Mouse (Mus musculus) C2C12 (cell line): ENCODE results near the gene Fpr2.

Source experiments
- CEBPB ChIP-seq: IDR thresholded peaks from one replicate; pipeline ENCODE4 v1.6.1; 2011; ENCODE audit warnings: low read depth, mild to moderate bottlenecking, control low read depth, moderate library complexity
- CTCF ChIP-seq: IDR thresholded peaks from one replicate; pipeline ENCODE4 v1.5.1; 2011; ENCODE audit not compliant: control insufficient read depth, insufficient read depth, insufficient read length
- MAX ChIP-seq: IDR thresholded peaks from one replicate; pipeline ENCODE4 v1.6.1; 2011; ENCODE audit warnings: mild to moderate bottlenecking, control low read depth
- MYOD1 ChIP-seq: IDR thresholded peaks from one replicate; pipeline ENCODE4 v1.6.1; 2011; ENCODE audit warnings: low read depth; ENCODE audit not compliant: control insufficient read depth, insufficient read length
- USF1 ChIP-seq: IDR thresholded peaks from one replicate; pipeline ENCODE4 v1.6.1; 2011; ENCODE audit warnings: low read depth, mild to moderate bottlenecking, control low read depth, moderate library complexity

DNA sequence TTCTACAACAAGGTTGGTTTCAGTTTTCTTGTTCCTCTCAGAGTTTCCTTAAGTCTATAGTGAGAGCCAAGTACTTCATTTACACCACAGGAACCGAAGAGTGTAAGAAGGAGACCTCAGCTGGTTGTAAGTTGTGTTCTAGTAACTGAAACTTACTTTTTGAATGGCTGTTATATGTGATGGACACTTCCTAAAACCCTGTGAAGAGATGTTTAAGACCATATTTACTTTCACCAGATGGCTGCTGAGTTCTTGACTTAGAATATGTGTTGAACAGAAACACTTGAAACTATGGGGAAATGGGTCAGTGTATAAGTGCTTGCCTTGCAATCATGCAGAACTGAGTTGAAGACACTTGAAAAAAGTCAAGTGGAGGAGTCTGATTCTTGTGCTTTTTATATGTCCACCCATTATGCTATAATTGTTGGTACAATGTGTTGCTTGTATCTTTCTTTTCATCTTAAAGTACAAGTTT, at the start of gene Fpr2, which contains the start of gene Fpr3:
- TF ChIP-seq MAX: no peak
- no peak for TF ChIP-seq USF1
- no peak for TF ChIP-seq CTCF
- no peak for TF ChIP-seq MYOD1
- TF ChIP-seq CEBPB: no peak
